Mouse (Mus musculus): ENCODE results near the gene Tgoln1.

The Tgoln1 gene

DNA sequence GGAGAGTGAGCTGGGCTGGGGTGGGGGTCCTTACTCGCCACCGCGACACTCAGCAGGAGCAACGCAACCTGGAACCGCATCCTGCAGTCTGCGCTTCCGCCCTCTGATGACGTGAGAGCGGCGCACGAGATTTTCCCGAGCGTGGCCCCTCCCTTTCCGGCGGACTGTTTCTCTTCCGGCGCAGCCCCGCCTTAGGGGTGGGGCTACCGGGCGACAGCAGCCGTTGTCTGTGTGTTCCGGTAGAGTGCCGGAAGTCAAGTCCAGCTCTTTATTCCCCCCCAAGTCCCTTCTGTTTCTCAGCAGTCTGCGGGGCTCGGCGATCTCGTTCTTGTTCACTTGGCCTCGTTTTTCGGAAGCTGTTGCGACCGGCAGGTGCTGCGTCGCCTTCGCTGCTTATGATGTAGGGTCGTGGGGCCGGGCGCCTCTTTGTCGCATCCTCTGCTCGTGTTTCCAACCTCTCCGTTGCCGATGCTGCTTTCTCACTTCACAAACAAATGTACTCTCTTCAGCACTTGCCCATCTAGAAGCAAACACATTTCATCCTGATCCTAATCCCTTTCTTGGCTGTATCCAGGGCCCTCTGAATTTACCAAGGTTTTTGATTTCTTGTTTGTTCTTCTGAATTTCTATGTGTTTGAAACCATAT lies at the start of gene Tgoln1:
Gene Tgoln1 (minus strand): TSS at position 358 of the 646 bp plus-strand sequence.
- DNase-seq (ENCODE audit: low spot score), result peak; percentile 94

DNA sequence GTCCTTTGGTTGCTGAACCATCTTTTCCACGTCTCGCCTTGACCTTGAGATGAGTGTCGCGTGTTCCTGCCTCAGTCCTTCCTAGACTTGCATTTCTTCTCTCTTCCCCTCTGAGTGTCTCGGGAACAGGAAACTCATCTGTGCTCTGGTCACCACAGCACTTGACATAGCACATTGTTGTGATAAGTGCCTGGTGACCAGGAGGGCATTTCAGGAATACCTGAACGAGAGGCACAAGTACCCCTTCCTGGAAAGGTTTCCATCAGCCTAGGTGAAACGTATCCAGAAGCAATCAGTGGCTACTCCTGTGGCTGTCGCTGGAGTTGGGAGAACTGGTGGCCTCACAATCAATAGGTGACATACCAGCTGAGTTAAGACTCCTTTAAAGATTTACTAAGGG lies 47.5 kb upstream of the Tgoln1 start:
- DNase-seq (ENCODE audit: low spot score), result no peak

DNA sequence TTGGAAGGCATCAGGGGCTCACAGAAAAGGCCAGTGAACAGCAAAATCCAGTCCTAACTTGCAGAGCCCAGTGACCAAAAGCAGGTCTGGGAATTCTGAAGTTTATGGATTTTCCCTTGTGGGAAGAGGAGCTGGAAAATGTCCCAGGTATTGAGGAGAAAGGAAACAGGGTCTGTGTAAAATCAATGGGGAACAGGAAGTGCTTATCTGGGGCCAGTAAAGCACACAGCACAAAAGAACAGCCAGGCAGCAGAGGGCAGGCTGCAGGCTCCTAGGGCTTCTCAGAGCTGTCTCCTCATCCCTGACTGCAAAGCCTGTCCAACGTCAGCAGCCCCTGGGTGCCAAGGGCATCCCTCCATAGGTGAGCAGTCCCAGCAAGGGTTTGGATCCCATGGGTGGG lies 46.2 kb upstream of the Tgoln1 start:
- DNase-seq (ENCODE audit: low spot score), result peak; percentile 30

DNA sequence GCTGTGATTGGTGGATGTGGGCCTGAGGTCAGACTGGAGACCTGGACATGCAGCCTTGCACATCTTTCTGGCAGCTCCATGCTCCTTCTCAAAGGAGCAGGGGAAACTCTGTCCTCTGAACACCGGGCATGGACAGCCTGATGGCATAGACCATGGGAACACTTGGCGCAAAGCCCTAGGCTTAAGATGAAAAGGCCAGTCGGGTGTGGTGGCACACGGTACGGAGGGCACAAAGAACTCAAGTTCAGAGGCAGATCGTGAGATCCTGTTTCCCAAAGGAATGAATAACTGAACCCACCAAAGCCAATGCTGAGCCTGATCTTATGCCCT lies 43.6 kb upstream of the Tgoln1 start:
- no peak for DNase-seq (ENCODE audit: low spot score)

DNA sequence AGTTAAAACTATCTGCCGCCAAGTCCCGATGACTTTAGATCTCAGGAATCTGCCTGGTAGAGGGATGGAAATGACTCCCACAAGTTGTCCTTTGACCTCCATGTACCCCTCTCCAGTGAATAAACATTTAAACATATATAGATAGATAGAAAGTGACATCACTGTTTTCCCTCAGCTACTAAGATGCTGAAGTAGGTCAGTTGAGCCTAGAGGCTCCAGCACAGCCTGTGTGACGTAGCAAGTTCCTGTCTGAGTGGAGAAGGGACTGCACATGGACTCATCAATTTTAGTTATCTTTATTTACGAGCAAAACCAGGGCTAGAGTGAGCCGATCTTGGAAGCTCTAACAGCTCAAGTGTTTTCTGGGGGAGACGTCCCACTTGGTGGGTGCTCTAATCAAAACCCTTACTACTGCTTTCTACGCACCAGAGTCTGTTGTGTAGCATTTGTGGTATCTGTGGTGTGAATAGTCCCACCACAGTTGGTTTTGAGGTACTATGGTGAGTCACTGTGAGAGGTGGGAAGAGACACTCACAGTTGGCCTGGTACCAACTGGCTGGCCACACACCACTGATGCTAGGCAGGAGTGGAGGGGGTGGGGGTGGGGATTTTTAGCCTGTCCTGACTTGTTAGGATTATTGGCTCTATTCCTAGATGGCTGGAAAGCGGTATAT lies 43.1 kb upstream of the Tgoln1 start:
- peak; percentile 59 for DNase-seq (ENCODE audit: low spot score)

DNA sequence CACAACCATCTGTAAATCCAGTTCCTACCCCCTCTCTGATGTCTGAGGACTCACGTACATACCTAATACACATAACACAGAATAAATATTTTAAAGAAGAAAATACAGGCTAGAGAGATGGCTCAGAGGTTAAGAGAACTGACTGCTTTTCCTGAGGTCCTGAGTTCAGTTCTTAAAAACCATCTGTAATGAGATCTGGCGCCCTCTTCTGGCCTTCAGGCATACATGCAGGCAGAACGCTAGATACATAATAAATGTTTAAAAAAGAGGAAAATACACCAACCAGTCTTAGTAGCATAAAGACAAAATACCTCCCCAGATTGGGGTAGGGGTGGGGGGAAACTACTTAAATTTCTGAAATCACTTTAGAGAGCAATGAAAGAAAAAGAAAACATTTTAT lies 41.2 kb upstream of the Tgoln1 start:
- no peak for DNase-seq (ENCODE audit: low spot score)

DNA sequence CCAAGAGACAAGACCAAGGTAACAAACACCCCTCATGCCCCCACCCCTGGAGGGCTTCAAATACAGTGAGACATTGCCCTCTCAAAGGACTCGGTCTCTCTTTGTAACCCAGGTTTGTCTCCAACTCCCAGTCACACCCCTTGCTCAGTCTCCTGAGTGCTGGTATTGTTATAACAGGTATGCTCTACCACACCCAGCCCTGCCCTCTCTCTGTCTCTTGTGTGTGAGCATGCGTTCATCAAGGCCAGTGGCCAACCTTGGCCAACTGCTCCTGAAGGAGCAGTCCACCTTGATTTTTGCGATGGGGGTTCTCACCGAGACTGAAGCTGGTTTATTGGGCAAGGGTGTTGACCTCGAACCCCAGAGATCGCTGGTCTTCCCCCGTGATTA lies 39.2 kb upstream of the Tgoln1 start:
- no peak for DNase-seq (ENCODE audit: low spot score)

DNA sequence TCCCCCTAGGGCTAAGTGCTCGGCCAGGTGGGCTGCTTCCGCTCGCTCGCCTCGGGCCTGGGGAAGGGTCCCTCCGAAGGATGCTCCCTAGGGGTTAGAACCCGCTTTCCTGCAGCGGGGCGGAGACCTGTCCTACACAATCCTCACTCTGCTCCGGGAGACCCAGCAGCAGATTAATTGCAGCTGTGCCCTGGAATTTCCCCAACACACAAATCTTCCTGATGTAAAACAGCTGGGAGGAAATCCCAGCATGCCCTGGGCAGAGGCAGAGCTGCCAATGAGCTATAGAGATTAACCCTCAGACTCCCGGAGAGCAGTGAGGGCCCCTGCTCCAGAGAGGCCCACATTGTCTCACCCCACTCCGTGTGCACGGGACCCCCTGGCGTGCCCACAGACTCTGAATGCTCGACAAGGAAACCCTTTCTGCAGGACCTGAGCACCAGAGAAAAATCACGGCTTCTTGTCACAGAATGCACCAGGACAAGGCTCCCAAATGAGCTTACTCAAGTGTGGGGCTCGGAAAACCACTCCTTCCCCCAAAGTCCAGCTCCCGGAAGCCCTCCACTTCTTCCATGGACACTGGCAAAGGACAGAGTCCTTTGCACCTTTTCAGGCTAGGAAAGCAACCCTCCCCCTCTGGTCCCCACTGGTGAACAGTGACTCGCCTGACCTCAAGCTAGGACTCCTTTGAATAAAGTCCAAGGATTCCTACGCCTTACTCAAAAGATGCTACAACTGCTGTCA lies 38.7 kb upstream of the Tgoln1 start:
- no peak for DNase-seq (ENCODE audit: low spot score)

DNA sequence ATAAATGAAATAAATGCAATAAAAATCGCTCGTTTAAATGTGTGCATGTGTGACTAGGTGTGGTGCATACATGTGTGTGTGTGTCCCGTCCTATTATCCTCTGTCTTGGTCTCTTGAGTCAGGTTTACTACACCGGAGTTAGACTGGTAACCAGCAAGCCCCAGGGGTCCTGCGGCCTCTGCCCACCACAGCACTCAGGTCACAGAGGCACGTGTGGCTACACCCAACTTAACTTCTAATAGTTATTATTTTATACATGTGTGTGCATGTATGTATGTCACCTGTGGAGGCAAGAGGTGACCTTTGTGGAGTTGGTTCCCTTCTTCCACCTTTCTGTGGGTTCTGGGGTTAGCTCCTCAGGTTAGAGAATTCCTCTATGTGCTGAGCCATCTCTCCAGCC lies 37.6 kb upstream of the Tgoln1 start:
- DNase-seq (ENCODE audit: low spot score), result no peak

DNA sequence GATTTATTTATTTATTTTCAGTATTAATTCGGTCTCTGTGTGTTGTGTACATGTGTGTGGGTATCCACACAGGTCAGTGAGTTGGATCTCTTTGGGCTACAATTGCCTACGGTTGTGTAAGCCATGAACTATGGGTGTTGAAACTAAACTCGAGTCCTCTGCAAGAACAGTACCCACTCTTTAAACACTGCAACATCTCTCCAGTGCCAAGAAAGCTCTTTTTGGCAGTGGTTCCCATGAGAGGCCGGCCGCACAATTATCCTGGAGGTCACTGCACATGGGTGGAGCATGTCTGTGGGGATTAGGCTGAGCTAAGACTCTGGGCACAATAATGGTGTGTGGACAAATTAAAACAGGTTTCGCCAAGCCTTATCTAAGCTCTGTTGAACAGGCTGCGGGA lies 36.6 kb upstream of the Tgoln1 start:
- DNase-seq (ENCODE audit: low spot score), result peak; percentile 18

DNA sequence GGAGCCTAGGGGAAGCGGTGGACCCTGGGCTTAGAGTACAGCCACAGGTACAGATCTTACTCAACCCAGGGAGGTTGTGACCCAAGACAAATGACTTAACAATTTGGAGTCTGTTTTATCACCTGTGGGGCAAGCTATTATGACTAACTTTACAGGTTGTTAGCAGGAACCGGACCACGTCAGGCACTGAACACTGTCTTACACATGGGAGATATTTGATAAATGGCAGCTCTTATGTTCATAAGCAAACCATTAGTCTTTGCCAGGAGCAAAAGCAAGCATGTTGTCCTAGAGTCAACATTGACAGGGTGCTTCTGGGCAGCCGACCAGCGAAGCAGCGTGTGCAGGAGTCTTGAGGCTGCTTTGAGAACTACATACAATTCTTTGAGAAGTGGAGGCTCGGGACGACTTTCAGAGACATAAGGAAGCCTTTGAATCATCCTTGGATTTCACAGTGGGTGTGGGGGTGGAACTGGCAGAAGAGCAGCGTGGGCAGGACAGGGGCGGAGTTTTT lies 33.6 kb upstream of the Tgoln1 start:
- DNase-seq (ENCODE audit: low spot score), result no peak

DNA sequence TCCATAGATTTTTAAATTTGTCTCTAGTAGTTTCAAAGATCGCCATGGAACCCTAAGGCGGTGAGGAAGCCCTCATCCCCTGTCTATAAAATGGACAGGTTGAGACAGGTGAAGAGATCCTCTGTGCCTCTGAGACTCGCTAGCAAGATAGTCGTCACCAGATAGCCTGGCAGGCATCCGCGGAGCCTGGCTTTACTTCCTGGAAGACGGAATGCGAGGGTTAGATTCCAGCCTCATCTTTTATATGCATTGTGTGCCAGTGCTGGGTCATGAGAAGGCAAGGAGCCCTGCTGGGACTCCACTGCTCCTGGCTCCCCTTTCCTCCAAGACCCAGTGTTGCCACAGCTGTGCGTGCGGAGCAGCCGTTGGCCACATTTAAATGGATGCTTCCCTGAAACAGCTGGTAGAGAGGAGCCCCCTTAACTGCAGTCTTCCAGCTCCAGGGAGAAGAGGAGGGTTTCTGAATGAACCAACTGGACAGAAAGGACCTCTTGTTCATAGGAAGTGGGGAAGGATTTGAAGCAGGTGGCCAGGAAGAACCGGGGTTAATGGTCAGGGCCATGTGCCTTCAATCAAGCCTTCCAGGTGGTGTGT lies 31.3 kb upstream of the Tgoln1 start:
- DNase-seq (ENCODE audit: low spot score), result no peak

DNA sequence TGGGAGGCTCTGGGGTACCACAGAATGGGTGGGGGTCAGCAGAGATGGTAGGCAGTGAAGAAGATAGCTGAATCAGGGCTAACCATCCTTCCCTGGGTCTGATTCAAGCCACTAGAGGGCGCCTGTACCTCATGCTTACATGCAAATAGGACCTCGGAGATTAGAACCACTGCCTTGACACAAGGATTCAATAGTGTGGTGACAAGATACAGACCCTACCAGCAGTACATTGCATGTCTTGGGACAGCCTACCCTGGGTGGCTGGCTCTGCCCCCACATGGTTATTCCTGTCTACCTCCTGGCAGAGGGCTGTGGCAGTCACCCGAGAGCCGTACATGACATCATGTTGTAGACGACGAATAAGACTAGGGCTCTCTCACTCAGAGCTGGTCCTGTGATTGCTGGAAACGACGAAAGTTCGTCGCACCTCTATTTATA lies 30.6 kb upstream of the Tgoln1 start:
- DNase-seq (ENCODE audit: low spot score), result peak; percentile 71

DNA sequence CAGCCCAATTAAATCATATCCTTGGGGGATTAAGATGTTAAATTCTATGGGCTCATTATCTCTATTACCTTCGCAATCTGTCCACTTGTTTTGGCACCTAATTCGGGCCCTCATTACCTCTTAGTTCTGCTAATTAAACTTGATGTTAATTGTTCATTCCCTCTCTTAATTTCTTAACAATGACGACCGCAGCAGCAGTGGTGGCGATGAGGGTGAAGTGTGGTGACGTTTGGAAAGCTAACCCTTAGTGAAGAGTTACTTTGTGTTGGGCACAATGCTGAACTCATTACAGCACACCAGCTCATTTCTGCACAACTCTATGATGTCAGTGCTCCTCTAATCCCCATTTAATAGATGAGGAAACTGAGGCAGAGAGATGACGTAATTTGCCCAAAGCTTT lies 28.6 kb upstream of the Tgoln1 start:
- DNase-seq (ENCODE audit: low spot score), result no peak

DNA sequence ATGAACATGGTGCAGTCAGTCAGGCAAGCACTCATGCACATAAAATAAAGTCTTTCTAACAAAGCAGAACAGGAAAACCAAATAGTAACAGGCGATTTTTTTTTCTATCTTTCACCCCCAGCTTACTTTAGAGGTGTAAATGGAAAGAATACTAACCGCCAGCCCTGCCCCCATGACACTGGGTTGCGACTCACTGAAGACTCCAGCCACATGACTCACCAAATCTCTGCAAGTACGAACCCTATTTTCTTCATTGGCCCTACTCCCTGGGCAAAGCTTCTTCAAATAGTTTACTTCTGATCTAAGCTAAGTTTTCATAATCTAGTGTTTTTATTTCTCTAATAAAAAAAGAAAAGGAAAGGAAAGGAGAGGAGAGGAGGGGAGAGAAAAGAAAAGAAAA lies 27.8 kb upstream of the Tgoln1 start:
- DNase-seq (ENCODE audit: low spot score), result no peak

DNA sequence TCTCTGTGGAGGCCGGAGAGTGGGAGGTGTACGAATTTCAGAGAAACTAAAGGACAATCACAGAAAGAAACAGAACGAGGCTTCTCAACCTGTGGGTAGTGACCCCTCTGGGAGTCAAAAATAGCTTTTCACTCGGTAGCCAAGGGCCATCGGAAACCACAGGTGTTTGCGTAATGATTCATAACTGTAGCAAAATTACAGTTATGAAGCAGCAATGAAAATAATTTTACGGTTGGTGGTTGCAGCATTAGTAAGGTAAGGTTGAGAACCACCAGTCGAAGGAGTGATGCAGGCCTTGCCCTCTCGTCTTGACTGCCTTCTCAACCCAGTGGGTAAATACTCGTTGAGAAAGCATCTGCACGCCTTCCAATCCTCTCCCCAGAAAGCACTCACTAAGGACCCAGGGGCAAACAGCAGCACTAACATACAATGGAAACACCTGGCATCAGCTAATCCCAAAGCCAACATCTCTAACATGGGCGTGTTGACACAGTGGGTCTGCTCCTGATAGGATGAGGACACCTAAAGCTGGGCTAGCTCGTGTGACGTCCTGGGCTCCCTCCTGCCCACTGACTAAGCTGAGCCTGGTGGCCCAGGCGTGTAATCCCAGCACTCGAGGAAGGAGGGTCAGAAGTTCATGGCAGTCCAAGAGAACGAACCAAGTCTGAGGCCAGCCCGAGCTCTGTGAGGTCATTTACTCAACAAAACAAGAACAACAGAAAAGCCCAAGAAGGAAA lies 24.6 kb upstream of the Tgoln1 start:
- DNase-seq (ENCODE audit: low spot score), result no peak

DNA sequence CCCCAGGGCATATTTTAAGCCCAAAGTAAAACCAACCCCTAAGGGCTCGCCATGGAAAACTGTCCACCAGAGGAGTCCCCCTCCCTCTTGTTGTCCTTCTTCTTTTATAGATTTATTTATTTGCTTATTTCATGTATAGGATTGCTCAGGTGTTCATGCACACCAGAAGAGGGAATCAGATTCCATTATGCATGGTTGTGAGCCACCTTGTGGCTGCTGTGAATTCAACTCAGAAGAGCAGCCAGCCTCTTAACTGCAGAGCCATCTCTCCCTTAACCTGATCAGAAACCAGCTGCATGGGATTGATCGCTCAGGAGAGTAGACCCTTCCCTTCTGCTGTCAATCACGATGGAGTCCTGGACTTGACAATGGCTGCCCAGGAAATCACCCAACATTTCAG lies 20.1 kb upstream of the Tgoln1 start:
- no peak for DNase-seq (ENCODE audit: low spot score)

DNA sequence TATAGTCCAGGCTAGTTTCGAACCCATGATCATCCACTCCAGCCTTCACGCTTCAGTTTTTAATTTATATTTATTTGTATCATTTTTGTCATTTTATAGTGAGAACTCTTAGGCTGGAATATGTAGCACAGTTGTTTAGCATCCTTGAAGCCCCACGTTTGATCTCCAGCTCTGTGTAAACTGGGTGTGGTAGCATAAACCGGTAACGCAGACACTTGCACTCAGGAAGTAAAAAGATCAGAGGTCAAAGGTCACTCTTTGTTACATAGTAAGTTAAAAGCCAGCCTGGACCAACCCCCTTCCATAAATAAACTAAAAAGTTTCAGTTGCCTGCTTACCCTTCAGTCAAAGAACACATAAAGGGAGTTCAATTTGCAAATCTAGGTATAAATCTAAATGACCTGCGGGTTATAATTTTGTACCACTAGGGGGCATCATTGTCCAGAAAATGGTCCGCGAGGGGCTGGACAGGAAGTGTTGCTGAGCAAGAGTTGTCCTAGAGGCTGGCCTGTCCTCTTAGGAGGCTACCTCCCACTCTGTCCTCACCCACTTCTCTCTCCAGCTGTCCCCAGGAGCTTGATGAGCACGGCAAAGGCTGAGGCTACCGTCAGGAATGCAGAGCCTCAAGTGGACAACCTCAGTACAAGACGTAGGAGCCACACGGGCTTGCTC lies 19.1 kb upstream of the Tgoln1 start:
- DNase-seq (ENCODE audit: low spot score), result peak; percentile 80

DNA sequence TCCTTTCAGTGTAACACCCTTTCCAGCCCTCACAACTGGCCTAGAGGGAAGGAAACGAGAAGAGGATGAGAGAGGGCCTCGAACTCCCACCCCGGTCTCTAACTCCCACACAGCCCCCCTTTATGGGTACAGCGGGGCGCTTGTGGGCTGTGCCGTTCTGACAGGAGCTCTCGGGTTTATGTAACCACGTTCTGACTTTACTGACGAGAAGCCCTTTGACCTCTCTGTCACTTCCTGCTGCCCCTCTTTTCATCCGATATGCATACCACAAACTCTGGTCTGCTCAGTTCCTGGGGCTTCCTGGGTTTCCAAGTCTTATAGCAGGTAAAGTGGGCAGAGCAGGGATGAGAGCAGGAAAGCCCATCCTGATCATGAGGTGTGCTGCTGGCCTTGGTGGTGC lies 17.5 kb upstream of the Tgoln1 start:
- no peak for DNase-seq (ENCODE audit: low spot score)

DNA sequence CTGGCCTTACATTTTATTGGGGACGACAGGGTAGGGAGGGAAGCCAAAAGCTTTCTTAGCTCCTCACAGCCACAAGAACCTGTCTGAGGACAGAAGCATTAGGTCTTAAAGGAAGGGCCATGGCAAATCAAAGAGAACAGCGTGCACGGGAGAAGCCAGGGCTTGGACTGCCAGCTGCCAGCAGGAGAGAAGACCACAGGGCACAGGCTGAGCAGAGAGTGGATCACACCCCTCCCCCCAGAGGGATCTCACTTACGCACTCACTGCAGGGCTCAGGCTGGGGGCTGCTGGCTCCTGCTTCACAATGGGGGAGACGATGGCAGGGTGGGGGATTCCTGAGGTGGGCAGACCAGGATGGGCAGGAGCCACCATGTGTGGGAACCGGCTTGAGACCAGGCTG lies 14.9 kb upstream of the Tgoln1 start:
- no peak for DNase-seq (ENCODE audit: low spot score)

DNA sequence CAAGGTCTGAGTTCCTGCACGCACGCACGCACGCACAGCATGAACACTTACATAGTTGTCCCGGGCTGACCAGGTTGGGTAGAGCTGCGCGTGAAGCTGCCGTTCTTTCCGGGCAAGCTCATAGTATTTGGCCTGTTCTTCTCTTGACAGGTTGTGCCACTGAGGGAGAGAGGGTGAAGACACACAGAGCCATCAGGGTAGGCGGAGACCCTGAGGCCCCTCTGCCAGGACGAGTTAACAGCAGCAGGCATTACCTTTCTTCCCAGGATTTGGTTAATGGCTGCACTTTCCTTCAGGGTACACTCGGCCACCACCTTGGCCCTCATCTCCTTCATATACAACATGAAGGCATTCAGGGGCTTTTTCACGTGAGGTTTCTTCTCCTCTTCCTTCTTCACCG lies 14.2 kb upstream of the Tgoln1 start:
- no peak for DNase-seq (ENCODE audit: low spot score)

DNA sequence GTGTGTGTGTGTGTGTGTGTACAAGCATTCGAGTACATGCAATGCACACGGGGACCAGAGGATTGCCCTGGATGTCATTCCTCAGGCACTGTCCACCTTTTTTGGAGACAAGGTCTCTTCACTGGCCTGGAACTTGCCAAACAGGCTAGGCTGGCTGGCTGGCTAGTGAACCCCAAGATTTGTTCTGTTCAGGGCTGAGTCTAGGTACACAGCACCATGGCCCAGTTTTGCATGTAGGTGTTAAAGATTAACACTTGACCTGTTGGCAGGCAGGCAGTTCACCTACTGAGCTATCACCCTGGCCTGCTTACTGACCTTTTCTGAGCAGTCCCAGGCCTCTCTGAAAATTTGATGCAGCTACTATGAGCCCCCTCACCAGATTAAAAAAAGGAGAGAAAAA lies 13.6 kb upstream of the Tgoln1 start:
- no peak for DNase-seq (ENCODE audit: low spot score)

Data from MN1 (cell line).